Mouse (Mus musculus) stomach, postnatal 0 days (tissue): Measurements from ENCODE around the gene Grin3a. TPM values are rescaled to one million over a fixed set of nuclear protein-coding genes. Genes with fewer than 3 reads are reported as not detected.

Source experiments
- ATAC-seq: fragments of 200-750 bp; cut with Nextera tagmentation; 2 replicates; pipeline ENCODE4 v1.8.0; 2017; ENCODE audit not compliant: low FRiP score, low TSS enrichment
- DNase-seq: peaks from one replicate; pipeline ENCODE4 v3.0.0-alpha.2; 2016; ENCODE audit warnings: low spot score
- H3K27ac ChIP-seq: fragments of 300-500 bp; sonication (generic); replicated peaks from 2 replicates; pipeline ENCODE4 v1.5.1; 2014; ENCODE audit warnings: mild to moderate bottlenecking, control low read depth
- H3K27me3 ChIP-seq: fragments of 300-500 bp; sonication (generic); 2 replicates; pipeline ENCODE4 v1.6.1; 2014; ENCODE audit warnings: low read length; ENCODE audit not compliant: control insufficient read depth, insufficient read depth
- H3K36me3 ChIP-seq: fragments of 300-500 bp; sonication (generic); 2 replicates; pipeline ENCODE4 v1.6.1; 2014; ENCODE audit warnings: low read length, mixed read lengths; ENCODE audit not compliant: control insufficient read depth, insufficient read depth
- H3K4me1 ChIP-seq: fragments of 300-500 bp; sonication (generic); replicated peaks from 2 replicates; pipeline ENCODE4 v1.6.1; 2014; ENCODE audit warnings: antibody characterized with exemption; ENCODE audit not compliant: control insufficient read depth, insufficient read depth
- H3K4me2 ChIP-seq: fragments of 300-500 bp; sonication (generic); replicated peaks from 2 replicates; pipeline ENCODE4 v1.6.1; 2014; ENCODE audit warnings: low read depth, mild to moderate bottlenecking, control low read depth, moderate library complexity
- H3K4me3 ChIP-seq: fragments of 300-500 bp; sonication (generic); 2 replicates; pipeline ENCODE4 v1.5.1; 2014; ENCODE audit warnings: low read depth, low read length, control low read depth
- H3K9ac ChIP-seq: fragments of 300-500 bp; sonication (generic); 2 replicates; pipeline ENCODE4 v1.6.1; 2014; ENCODE audit warnings: mild to moderate bottlenecking, low read length, control low read depth, mixed read lengths
- H3K9me3 ChIP-seq: fragments of 300-500 bp; sonication (generic); 2 replicates; pipeline ENCODE4 v1.6.1; 2016; ENCODE audit warnings: low read length; ENCODE audit not compliant: control insufficient read depth
- CTCF ChIP-seq: IDR thresholded peaks from 2 replicates; pipeline ENCODE4 v1.5.1; 2016; ENCODE audit warnings: antibody characterized with exemption, low read depth, mild to moderate bottlenecking, moderate library complexity
- EP300 ChIP-seq: optimal IDR thresholded peaks from 2 replicates; pipeline ENCODE3; 2016; ENCODE audit warnings: antibody characterized with exemption
- WGBS: fragments of 180-500 bp; shearing (Covaris S2); extraction: QIAGEN DNeasy Blood & Tissue Kit; methylation state at CpG from one replicate; pipeline ENCODE4 v1.1.7; 2014; 5-methylcytosine and 5-hydroxymethylcytosine counted together
- polyA plus RNA-seq: library from polyadenylated mRNA; unstranded; fragments of >200 nt; fragmentation: Nextera tagmentation; extraction: Ambion mirVana; gene quantifications from 2 replicates; pipeline ENCODE4 v1.2.1, GENCODE M21; 2015

Grin3a gene
- polyA plus RNA-seq, 1 experiment from 2014 or later = 0.46 TPM

- TF ChIP-seq EP300 (no peak), CTCF (no peak)
- Histone ChIP-seq H3K36me3 (no peaks in the 10 kb centered on the region), H3K4me2 (no peak overlapping the region), H3K4me3 (no peak overlapping the region), H3K27me3 (no peaks in the 10 kb centered on the region), H3K4me1 (no peaks in the 10 kb centered on the region), H3K9me3 (no peaks in the 10 kb centered on the region), H3K9ac (no peak overlapping the region), H3K27ac (no peak overlapping the region)
- 81% methylated on average over 5 of the region's 5 CpGs for WGBS
- ATAC-seq = no peak
- no peak for DNase-seq
Observed at GRCm38 (mm10) chr4:49742847-49743246, 102.7 kb downstream of the Grin3a start.

- TF ChIP-seq CTCF = no peak
- Histone ChIP-seq H3K9ac (no peak overlapping the region), H3K4me3 (no peak overlapping the region), H3K4me2 (no peak overlapping the region), H3K36me3 (no peaks in the 10 kb centered on the region), H3K27me3 (no peaks in the 10 kb centered on the region), H3K4me1 (no peaks in the 10 kb centered on the region), H3K9me3 (no peaks in the 10 kb centered on the region), H3K27ac (no peak overlapping the region)
- DNase-seq = no peak
- WGBS = 92% methylated on average over 2 of the region's 2 CpGs
- no peak for ATAC-seq
Observed at GRCm38 (mm10) chr4:49741942-49742341, 103.6 kb downstream of the Grin3a start.

- no peaks in the 10 kb centered on the region for H3K27me3 ChIP-seq
Observed at GRCm38 (mm10) chr4:49740796-49741766, 104.5 kb downstream of the Grin3a start.

DNA sequence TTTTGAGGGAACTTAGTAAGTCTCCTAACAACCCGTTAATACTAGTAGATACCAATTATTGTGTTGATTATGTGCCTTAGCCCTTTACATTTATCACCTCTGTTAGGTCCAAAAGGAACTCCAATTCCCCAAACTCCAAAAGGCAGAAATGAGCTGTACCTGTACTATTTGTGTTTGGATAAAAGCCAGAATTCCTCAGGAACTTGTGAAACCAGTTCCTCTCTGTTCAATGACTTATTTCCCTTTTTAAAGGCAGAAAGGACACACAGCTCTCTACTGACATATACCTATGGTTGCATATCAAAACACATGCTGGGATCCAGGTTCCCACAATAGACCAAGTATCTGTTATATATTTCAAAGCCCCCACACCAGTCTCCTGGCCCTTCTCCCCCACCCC, 106.0 kb downstream of the Grin3a start:
- H3K27me3 ChIP-seq = no peaks in the 10 kb centered on the region
- no peaks in the 10 kb centered on the region for H3K36me3 ChIP-seq
- WGBS = 61% methylated on average over 1 of the region's 1 CpGs
- TF ChIP-seq EP300 (no peak), CTCF (no peak)
- H3K9ac ChIP-seq = no peak overlapping the region
- no peak for ATAC-seq
- no peak overlapping the region for H3K4me3 ChIP-seq
- no peak overlapping the region for H3K4me2 ChIP-seq
- DNase-seq = no peak
- no peaks in the 10 kb centered on the region for H3K9me3 ChIP-seq
- no peak overlapping the region for H3K27ac ChIP-seq
- no peaks in the 10 kb centered on the region for H3K4me1 ChIP-seq

More at GRCm38 (mm10) chr4:49740796-49741766, 104.5 kb downstream of the Grin3a start:
- Histone ChIP-seq H3K9ac (no peak overlapping the region), H3K27ac (no peak overlapping the region), H3K4me2 (no peak overlapping the region), H3K9me3 (no peaks in the 10 kb centered on the region), H3K4me3 (no peak overlapping the region), H3K4me1 (no peaks in the 10 kb centered on the region), H3K36me3 (no peaks in the 10 kb centered on the region)
- no peak for ATAC-seq
- DNase-seq = no peak
- WGBS = 66% methylated on average over 5 of the region's 5 CpGs
- no peak for TF ChIP-seq CTCF
- no peak for TF ChIP-seq EP300

DNA sequence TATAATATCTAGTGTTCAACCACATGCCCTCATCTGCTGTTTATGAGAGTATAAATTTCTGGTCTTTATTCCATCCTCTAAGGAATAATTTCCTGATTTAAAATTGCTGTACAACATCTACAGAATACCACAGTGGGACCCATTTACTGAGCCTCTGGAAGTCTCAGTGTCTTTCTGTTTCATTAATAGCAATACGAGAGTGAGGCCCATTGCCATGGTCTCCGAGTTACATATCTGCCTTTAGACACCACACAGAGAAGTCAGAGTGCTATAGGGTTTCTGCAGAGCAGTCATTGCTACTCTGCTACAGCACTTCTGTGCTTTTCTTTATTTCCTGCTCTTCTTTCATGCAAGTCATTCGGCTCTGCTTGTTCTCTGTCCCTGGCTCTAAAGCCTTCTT, 116.2 kb downstream of the Grin3a start:
- Histone ChIP-seq H3K27ac (no peak overlapping the region), H3K4me3 (no peak overlapping the region)
- no peak for TF ChIP-seq EP300
- no peak for TF ChIP-seq CTCF

DNA sequence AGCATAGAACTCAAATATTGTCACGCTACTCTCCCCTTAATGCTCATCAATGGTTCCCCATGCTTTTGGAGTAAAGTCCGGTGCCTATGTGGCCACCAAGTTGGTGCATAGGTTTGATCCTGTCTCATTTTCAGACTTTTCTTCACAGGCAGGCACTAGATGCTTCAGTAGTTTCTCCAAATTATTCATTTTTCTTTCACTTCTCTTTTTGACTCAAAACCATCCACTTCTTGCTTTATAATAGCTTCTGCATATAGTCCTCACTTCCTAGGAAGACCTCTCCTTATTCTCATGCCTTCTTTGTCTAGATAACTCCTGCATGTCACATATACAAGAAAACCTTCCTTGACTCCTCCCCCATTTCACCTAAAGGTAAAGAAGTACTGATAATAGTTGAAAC, 121.6 kb downstream of the Grin3a start:
- no peak overlapping the region for H3K27ac ChIP-seq
- ATAC-seq (no peak), DNase-seq (no peak)
- H3K4me3 ChIP-seq = no peak overlapping the region
- H3K4me2 ChIP-seq = no peak overlapping the region
- H3K9me3 ChIP-seq = no peaks in the 10 kb centered on the region
- no peaks in the 10 kb centered on the region for H3K27me3 ChIP-seq
- WGBS = 99% methylated on average over 2 of the region's 2 CpGs
- no peak overlapping the region for H3K9ac ChIP-seq
- TF ChIP-seq CTCF (no peak), EP300 (no peak)
- H3K36me3 ChIP-seq = no peaks in the 10 kb centered on the region
- H3K4me1 ChIP-seq = no peaks in the 10 kb centered on the region

More for the DNA sequence above, 116.2 kb downstream of the Grin3a start:
- Histone ChIP-seq H3K4me1 (no peaks in the 10 kb centered on the region), H3K9me3 (no peaks in the 10 kb centered on the region), H3K4me2 (no peak overlapping the region), H3K27me3 (no peaks in the 10 kb centered on the region), H3K9ac (no peak overlapping the region), H3K36me3 (no peaks in the 10 kb centered on the region)
- DNase-seq = no peak
- no peak for ATAC-seq
- WGBS = 59% methylated on average over 3 of the region's 3 CpGs
